Mouse (Mus musculus): ENCODE results near the gene Bend5.

Gene Bend5

GRCm38 (mm10) chr4:111487233-111487843, 72.5 kb downstream of the Bend5 start:
- DNase-seq, result no peak

DNA sequence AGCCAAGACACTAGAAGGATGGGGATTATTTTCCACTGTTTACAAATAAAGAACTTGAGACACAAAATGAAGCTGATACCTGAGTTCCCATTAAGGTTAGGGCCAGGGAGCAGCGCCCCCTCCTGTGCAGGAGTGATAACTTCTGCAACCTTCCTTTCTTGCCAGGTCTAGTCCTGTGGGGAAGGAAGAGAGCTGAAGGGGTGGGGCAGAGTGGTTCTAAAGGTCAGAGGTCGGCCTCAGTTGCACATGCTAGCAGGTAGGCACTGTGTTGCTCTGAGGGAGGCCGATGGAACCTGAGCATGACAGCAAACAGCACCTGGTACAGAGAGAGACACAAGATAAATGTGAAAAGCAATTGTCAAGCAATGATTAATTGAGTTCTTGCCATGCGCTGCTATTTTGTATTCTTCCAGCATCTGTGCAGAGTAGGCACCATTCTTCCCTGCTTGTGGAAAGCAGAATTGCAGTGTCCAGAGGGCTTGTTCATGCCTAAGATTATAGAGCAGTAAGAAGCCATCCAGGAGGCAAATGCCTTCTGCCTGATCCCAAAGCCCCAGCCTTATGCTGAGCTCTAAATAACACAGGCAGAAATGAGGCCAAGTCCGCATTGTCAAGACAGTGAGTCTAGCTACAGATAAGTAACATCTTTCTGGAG, 79.1 kb downstream of the Bend5 start:
- no peak for DNase-seq

GRCm38 (mm10) chr4:111495949-111496348, 81.1 kb downstream of the Bend5 start:
- peak; percentile 7 for DNase-seq

GRCm38 (mm10) chr4:111498751-111499150, 83.9 kb downstream of the Bend5 start:
- DNase-seq, result no peak

DNA sequence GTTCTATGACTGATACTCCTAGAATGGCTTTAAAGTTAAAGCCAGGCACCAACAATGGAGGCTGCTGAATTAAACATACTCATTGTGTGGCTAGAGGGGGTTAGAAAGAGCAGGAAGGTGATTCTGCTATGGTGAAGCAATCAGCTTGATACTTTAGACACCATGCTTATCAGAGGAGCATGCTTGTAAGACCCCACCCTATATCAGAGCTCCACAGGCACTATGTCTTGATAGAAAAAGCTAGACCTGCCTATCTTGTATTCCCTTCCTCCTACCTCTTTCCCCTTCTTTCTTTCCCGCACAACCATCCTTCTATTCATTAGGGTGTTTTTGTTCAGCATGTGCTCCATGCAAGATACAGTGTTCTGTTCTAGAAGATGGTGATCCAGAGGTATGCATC, 86.6 kb downstream of the Bend5 start:
- no peak for DNase-seq

DNA sequence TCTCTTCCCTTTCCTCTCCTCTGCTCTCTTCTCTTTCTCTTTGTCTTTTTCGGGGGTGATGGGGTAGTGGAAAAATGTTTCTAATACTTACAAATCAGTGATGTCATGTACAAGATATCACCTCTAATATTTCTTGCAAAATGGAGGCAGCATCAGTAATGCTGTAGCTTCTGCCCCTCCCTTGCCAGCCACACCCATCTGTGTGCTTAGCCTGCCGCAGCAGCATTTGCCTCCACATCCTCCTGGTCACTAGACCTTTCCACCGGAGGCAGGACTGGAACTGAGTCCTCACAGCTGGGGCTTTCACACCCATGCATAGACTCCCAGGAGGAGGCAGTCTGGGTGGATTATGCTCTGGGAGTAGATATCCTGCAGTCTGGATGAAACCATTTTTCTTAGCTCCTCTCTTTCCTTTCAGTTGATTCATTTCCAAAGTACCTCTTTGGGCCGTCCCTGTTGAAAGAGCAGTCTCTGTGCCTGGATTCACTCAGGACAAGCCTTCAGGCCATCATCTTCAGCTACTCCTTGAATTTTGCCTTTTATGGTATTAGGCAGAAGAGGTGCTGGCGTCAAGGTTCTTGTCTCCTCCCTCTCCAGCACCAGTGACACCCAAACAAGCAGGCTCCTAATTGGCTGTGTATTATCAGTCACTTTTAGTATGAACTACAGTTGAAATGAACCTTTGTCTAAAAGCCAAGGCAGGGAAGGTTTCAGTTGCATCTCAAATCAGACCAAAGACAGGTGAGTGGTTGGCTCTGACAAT, 88.3 kb downstream of the Bend5 start:
- DNase-seq, result no peak

GRCm38 (mm10) chr4:111504952-111505351, 90.1 kb downstream of the Bend5 start:
- no peak for DNase-seq
